Comparison of ENCODE assay signal across 22 mouse cellular contexts in genomic region chr7:135205111-135205510, GRCm38 (mm10). TPM values are rescaled to one million over a fixed set of nuclear protein-coding genes. Genes with fewer than 3 reads are reported as not detected.
A peak's percentile ranks its signal among the peaks of the same experiment; 100 is the strongest.
DNase-seq lines count a peak whose midpoint lies in the region; ATAC-seq and TF ChIP-seq lines count a peak whose summit lies in the region.
"Had no signal": no experiment of that assay in that cellular context is flagged by ENCODE, and none has a peak within 500 bp of the region (broad histone marks: within the 10 kb centered on the region; RNA-seq: fewer than 3 reads in every experiment).

No protein-coding gene starts in this region.

- no peaks in the 10 kb centered on the region for H3K36me3 ChIP-seq in forebrain, postnatal 0 days (ENCODE audit: insufficient read depth)
- no peaks in the 10 kb centered on the region for H3K36me3 ChIP-seq in forebrain, embryonic 15.5 days
- H3K36me3 ChIP-seq in myocyte (ENCODE audit: control insufficient read depth, insufficient read depth), result no peaks in the 10 kb centered on the region
- H3K36me3 ChIP-seq: heart, embryonic 13.5 days; kidney, embryonic 15.5 days; neural tube, embryonic 12.5 days had no signal

- H3K27me3 ChIP-seq in forebrain, postnatal 0 days (ENCODE audit: insufficient read depth, low read length), result no peaks in the 10 kb centered on the region
- no peaks in the 10 kb centered on the region for H3K27me3 ChIP-seq in forebrain, embryonic 15.5 days
- no peaks in the 10 kb centered on the region for H3K27me3 ChIP-seq in myocyte (ENCODE audit: control insufficient read depth, insufficient read depth, insufficient read length)
- H3K27me3 ChIP-seq: kidney, embryonic 15.5 days; neural tube, embryonic 12.5 days; Patski had no signal

- no peaks in the 10 kb centered on the region for H3K4me1 ChIP-seq in forebrain, postnatal 0 days (ENCODE audit: insufficient read depth)
- no peaks in the 10 kb centered on the region for H3K4me1 ChIP-seq in forebrain, embryonic 15.5 days

- no peak overlapping the region for H3K4me2 ChIP-seq in forebrain, postnatal 0 days (ENCODE audit: low read depth)
- H3K4me2 ChIP-seq in forebrain, embryonic 15.5 days (replicated peaks), result no peak overlapping the region
- peak overlapping the region; percentile 18 for H3K4me2 ChIP-seq in myocyte (ENCODE audit: low read depth)
- H3K4me2 ChIP-seq: heart, embryonic 13.5 days; kidney, embryonic 15.5 days; liver, embryonic 11.5 days; lung, embryonic 14.5 days; neural tube, embryonic 12.5 days had no signal

- DNase-seq in forebrain, postnatal 0 days, result peak; percentile 40
- peak; percentile 68 for DNase-seq in right cerebral cortex, adult 18-20 months
- DNase-seq in right cerebral cortex, postnatal 4 days, result no peak
- peak; percentile 64 for DNase-seq in telencephalon, adult 2 months (ENCODE audit: low read depth, low spot score)
- no peak for DNase-seq in gastrocnemius, adult 18-20 months (ENCODE audit: low spot score)
- DNase-seq: cerebellum, adult 2 months; embryo, embryonic 11 days; heart, postnatal 4 days; lung, embryonic 14.5 days; midbrain, embryonic 14.5 days had no signal

- H3K27ac ChIP-seq in forebrain, postnatal 0 days (ENCODE audit: low read depth, low read length), result no peak overlapping the region
- no peak overlapping the region for H3K27ac ChIP-seq in forebrain, embryonic 15.5 days (replicated peaks)
- H3K27ac ChIP-seq: heart, embryonic 13.5 days; kidney, embryonic 15.5 days; neural tube, embryonic 12.5 days had no signal

- no peak overlapping the region for H3ac ChIP-seq in myocyte (ENCODE audit: control insufficient read depth, insufficient read length)

- TF ChIP-seq CTCF in forebrain, postnatal 0 days (IDR thresholded peaks at IDR 0.05; ENCODE audit: low read depth), result no peak

- H3K4me3 ChIP-seq in forebrain, postnatal 0 days (ENCODE audit: low read depth, low read length), result no peak overlapping the region
- H3K4me3 ChIP-seq in forebrain, embryonic 15.5 days, result no peak overlapping the region
- no peak overlapping the region for H3K4me3 ChIP-seq in myocyte
- H3K4me3 ChIP-seq: heart, embryonic 13.5 days; kidney, embryonic 15.5 days; neural tube, embryonic 12.5 days had no signal

- no peak for ATAC-seq in forebrain, postnatal 0 days
- no peak for ATAC-seq in forebrain, embryonic 15.5 days (replicated peaks)
- ATAC-seq in activated CD4-positive, CD25-positive, alpha-beta regulatory T cell, adult 4 months, result no peak
- ATAC-seq: forebrain, embryonic 14.5 days had no signal

- no peaks in the 10 kb centered on the region for H3K79me2 ChIP-seq in myocyte (ENCODE audit: control insufficient read depth, insufficient read depth)

- H3K9ac ChIP-seq in forebrain, postnatal 0 days, result no peak overlapping the region
- H3K9ac ChIP-seq in forebrain, embryonic 15.5 days (replicated peaks), result no peak overlapping the region
- H3K9ac ChIP-seq: heart, embryonic 13.5 days; kidney, embryonic 15.5 days; lung, embryonic 14.5 days; neural tube, embryonic 12.5 days had no signal

- no peak for TF ChIP-seq POLR2A in myocyte (IDR thresholded peaks at IDR 0.05; ENCODE audit: insufficient read length, low read depth)

- 64% methylated on average over 5 of the region's 5 CpGs for WGBS in forebrain, postnatal 0 days
- 73% methylated on average over 5 of the region's 5 CpGs for WGBS in forebrain, embryonic 15.5 days

- H3K9me3 ChIP-seq in forebrain, postnatal 0 days (ENCODE audit: low read length), result no peaks in the 10 kb centered on the region
- H3K9me3 ChIP-seq in forebrain, embryonic 15.5 days, result no peaks in the 10 kb centered on the region
- H3K9me3 ChIP-seq: heart, embryonic 13.5 days; neural tube, embryonic 12.5 days had no signal

TF ChIP-seq in myocyte, 11 proteins besides CTCF, POLR2A, EP300 and RAD21:
- no peak for TF ChIP-seq TCF3 (IDR thresholded peaks at IDR 0.05; ENCODE audit: insufficient read length, low read depth)
- TF ChIP-seq USF1 (IDR thresholded peaks at IDR 0.05; ENCODE audit: low read depth), result no peak
- no peak for TF ChIP-seq SRF (IDR thresholded peaks at IDR 0.05; ENCODE audit: control insufficient read depth, insufficient read length, low read depth)
- TF ChIP-seq MYOD1 (IDR thresholded peaks at IDR 0.05; ENCODE audit: control insufficient read depth in 1 of 3, insufficient read length in 2 of 3, low read depth in 2 of 3), result peak in 1 of 3 experiments; percentile 41
- no peak for TF ChIP-seq POLR2AphosphoS2 (IDR thresholded peaks at IDR 0.05; ENCODE audit: insufficient read length, low read depth)

RNA-seq across cellular contexts. Expression of gene Nps, which starts 53.4 kb away (rescaled TPM):
- total RNA-seq in forebrain, postnatal 0 days (2014; rRNA removed), result not detected in 2 replicates
- polyA plus RNA-seq in forebrain, postnatal 0 days (2015; fragmentation: Nextera tagmentation; extraction: Ambion mirVana), result 0.31 TPM in 1 of 2 replicates, not detected in the other
- polyA plus RNA-seq in forebrain, embryonic 15.5 days (2015; fragmentation: Nextera tagmentation; extraction: Ambion mirVana), result not detected in 2 replicates
- polyA plus RNA-seq in myocyte (2012; fragmentation: generic; extraction: Trizol), result 0.05 TPM
- not detected for polyA plus RNA-seq in activated CD4-positive, CD25-positive, alpha-beta regulatory T cell, adult 4 months (2017; shearing (Covaris generic))
- not detected for total RNA-seq in gastrocnemius, adult 18-20 months (2021)
- total RNA-seq: gastrocnemius, postnatal 4 days; layer of hippocampus, postnatal 25 days had no signal
- polyA plus RNA-seq: forebrain, embryonic 14.5 days; heart, embryonic 13.5 days; intestine, embryonic 14.5 days; kidney, embryonic 15.5 days; liver, embryonic 11.5 days; lung, embryonic 14.5 days; midbrain, embryonic 14.5 days; Patski had no signal

Comparison
In these comparisons a context has a peak if more than half of its experiments do, and no peak if none do; other contexts are left out.
1. DNase-seq: peak in forebrain, postnatal 0 days (single experiment), right cerebral cortex, adult 18-20 months (single experiment) and telencephalon, adult 2 months (single experiment); none in right cerebral cortex, postnatal 4 days (single experiment) and gastrocnemius, adult 18-20 months (single experiment).